Mouse (Mus musculus): ENCODE results near the gene Nfia.

The Nfia gene

GRCm38 (mm10) chr4:98142879-98143436, 370.4 kb downstream of the Nfia start:
- no peak for DNase-seq (ENCODE audit: low spot score)

GRCm38 (mm10) chr4:98150576-98150975, 378.0 kb downstream of the Nfia start:
- DNase-seq (ENCODE audit: low spot score) = no peak

- no peak for DNase-seq (ENCODE audit: low spot score)
These were observed 385.4 kb downstream of the Nfia start for GRCm38 (mm10) chr4:98157921-98158320.

DNA sequence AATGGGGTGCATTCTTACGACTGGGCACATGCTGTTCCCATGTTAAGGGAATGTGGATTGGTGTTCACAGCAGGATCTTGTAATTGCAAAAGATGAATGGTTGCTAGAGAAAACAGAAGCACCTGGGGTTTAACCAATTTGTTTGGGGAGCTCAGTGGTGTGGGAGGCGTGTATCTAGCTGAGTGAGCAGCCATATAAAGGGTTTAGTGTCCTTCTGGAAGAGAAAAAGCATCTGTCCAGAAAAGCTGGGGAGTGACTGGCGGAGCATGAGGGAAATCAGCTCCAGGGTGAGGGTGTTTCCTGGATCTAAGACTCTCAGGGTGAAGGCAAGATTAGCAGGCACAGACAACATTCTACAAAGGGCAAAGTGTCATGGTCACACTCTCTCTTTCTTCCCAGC, 393.8 kb downstream of the Nfia start:
- no peak for DNase-seq (ENCODE audit: low spot score)

All from urinary bladder, postnatal 25 days (tissue).